Mouse (Mus musculus): ENCODE data around the gene Ppib. TPM values are rescaled to one million over a fixed set of nuclear protein-coding genes. Genes with fewer than 3 reads are reported as not detected.

The Ppib gene
- polyA plus RNA-seq (2015; fragmentation: Nextera tagmentation; extraction: Ambion mirVana): 654 and 670 TPM in 2 replicates

GRCm38 (mm10) chr9:66059583-66060307 is at the start of gene Ppib:
Ppib (plus strand) TSS chr9:66060222.
- Histone ChIP-seq H3K27ac (ENCODE audit: low read length) (peak within 1 kb of the TSS; percentile 68), H3K4me3 (ENCODE audit: low read length) (peak within 1 kb of the TSS; percentile 72), H3K36me3 (ENCODE audit: insufficient read depth, low read length) (peaks cover 23% of the 10 kb centered on the region), H3K9me3 (ENCODE audit: low read length) (no peaks in the 10 kb centered on the region), H3K27me3 (ENCODE audit: insufficient read depth, low read length) (no peaks in the 10 kb centered on the region), H3K4me2 (replicated peaks; ENCODE audit: low read depth, low read length) (peak within 1 kb of the TSS; percentile 68), H3K4me1 (ENCODE audit: insufficient read depth, low read length) (peaks cover 16% of the 10 kb centered on the region), H3K9ac (replicated peaks; ENCODE audit: low read length) (peak within 1 kb of the TSS; percentile 89)
- WGBS: under 1% methylated on average over 51 of the region's 51 CpGs
- ATAC-seq (ENCODE audit: low FRiP score, low TSS enrichment): peak; percentile 99

GRCm38 (mm10) chr9:66020601-66021000 is 39.4 kb upstream of the Ppib start:
- no peak overlapping the region for H3K27ac ChIP-seq (ENCODE audit: low read length)
- H3K4me2 ChIP-seq (replicated peaks; ENCODE audit: low read depth, low read length): no peak overlapping the region
- ATAC-seq (ENCODE audit: low FRiP score, low TSS enrichment): no peak
- H3K9ac ChIP-seq (replicated peaks; ENCODE audit: low read length): no peak overlapping the region
- no peak overlapping the region for H3K4me3 ChIP-seq (ENCODE audit: low read length)
- no peaks in the 10 kb centered on the region for H3K36me3 ChIP-seq (ENCODE audit: insufficient read depth, low read length)
- no peaks in the 10 kb centered on the region for H3K4me1 ChIP-seq (ENCODE audit: insufficient read depth, low read length)
- no peaks in the 10 kb centered on the region for H3K9me3 ChIP-seq (ENCODE audit: low read length)
- H3K27me3 ChIP-seq (ENCODE audit: insufficient read depth, low read length): no peaks in the 10 kb centered on the region

- no peak overlapping the region for H3K9ac ChIP-seq (replicated peaks; ENCODE audit: low read length)
- no peak overlapping the region for H3K27ac ChIP-seq (ENCODE audit: low read length)
- ATAC-seq (ENCODE audit: low FRiP score, low TSS enrichment): no peak
- H3K36me3 ChIP-seq (ENCODE audit: insufficient read depth, low read length): peaks cover 19% of the 10 kb centered on the region
- H3K27me3 ChIP-seq (ENCODE audit: insufficient read depth, low read length): no peaks in the 10 kb centered on the region
- 86% methylated on average over 4 of the region's 4 CpGs for WGBS
- no peak overlapping the region for H3K4me2 ChIP-seq (replicated peaks; ENCODE audit: low read depth, low read length)
- no peak overlapping the region for H3K4me3 ChIP-seq (ENCODE audit: low read length)
- no peaks in the 10 kb centered on the region for H3K4me1 ChIP-seq (ENCODE audit: insufficient read depth, low read length)
- no peaks in the 10 kb centered on the region for H3K9me3 ChIP-seq (ENCODE audit: low read length)
These were observed 21.9 kb upstream of the Ppib start for GRCm38 (mm10) chr9:66038082-66038481.

- H3K9ac ChIP-seq (replicated peaks; ENCODE audit: low read length): no peak overlapping the region
- no peak for ATAC-seq (ENCODE audit: low FRiP score, low TSS enrichment)
- no peaks in the 10 kb centered on the region for H3K9me3 ChIP-seq (ENCODE audit: low read length)
- H3K4me2 ChIP-seq (replicated peaks; ENCODE audit: low read depth, low read length): no peak overlapping the region
- H3K27ac ChIP-seq (ENCODE audit: low read length): no peak overlapping the region
- H3K27me3 ChIP-seq (ENCODE audit: insufficient read depth, low read length): no peaks in the 10 kb centered on the region
- peaks cover 17% of the 10 kb centered on the region for H3K36me3 ChIP-seq (ENCODE audit: insufficient read depth, low read length)
- H3K4me1 ChIP-seq (ENCODE audit: insufficient read depth, low read length): no peaks in the 10 kb centered on the region
- WGBS: 92% methylated on average over 4 of the region's 4 CpGs
- H3K4me3 ChIP-seq (ENCODE audit: low read length): no peak overlapping the region
These were observed 21.4 kb upstream of the Ppib start for GRCm38 (mm10) chr9:66038581-66038980.

GRCm38 (mm10) chr9:66039290-66039689 is 20.7 kb upstream of the Ppib start:
- no peak overlapping the region for H3K4me2 ChIP-seq (replicated peaks; ENCODE audit: low read depth, low read length)
- H3K4me3 ChIP-seq (ENCODE audit: low read length): no peak overlapping the region
- no peak overlapping the region for H3K9ac ChIP-seq (replicated peaks; ENCODE audit: low read length)
- H3K36me3 ChIP-seq (ENCODE audit: insufficient read depth, low read length): peaks cover 17% of the 10 kb centered on the region
- 78% methylated on average over 4 of the region's 4 CpGs for WGBS
- no peak for ATAC-seq (ENCODE audit: low FRiP score, low TSS enrichment)
- H3K4me1 ChIP-seq (ENCODE audit: insufficient read depth, low read length): no peaks in the 10 kb centered on the region
- no peaks in the 10 kb centered on the region for H3K9me3 ChIP-seq (ENCODE audit: low read length)
- H3K27ac ChIP-seq (ENCODE audit: low read length): no peak overlapping the region
- H3K27me3 ChIP-seq (ENCODE audit: insufficient read depth, low read length): no peaks in the 10 kb centered on the region

GRCm38 (mm10) chr9:66040801-66041200 is 19.2 kb upstream of the Ppib start:
- WGBS: 93% methylated on average over 3 of the region's 3 CpGs
- no peaks in the 10 kb centered on the region for H3K27me3 ChIP-seq (ENCODE audit: insufficient read depth, low read length)
- no peak overlapping the region for H3K4me3 ChIP-seq (ENCODE audit: low read length)
- no peak overlapping the region for H3K9ac ChIP-seq (replicated peaks; ENCODE audit: low read length)
- H3K27ac ChIP-seq (ENCODE audit: low read length): no peak overlapping the region
- no peaks in the 10 kb centered on the region for H3K4me1 ChIP-seq (ENCODE audit: insufficient read depth, low read length)
- no peak overlapping the region for H3K4me2 ChIP-seq (replicated peaks; ENCODE audit: low read depth, low read length)
- H3K9me3 ChIP-seq (ENCODE audit: low read length): no peaks in the 10 kb centered on the region
- peaks cover 14% of the 10 kb centered on the region for H3K36me3 ChIP-seq (ENCODE audit: insufficient read depth, low read length)
- ATAC-seq (ENCODE audit: low FRiP score, low TSS enrichment): no peak

GRCm38 (mm10) chr9:66042331-66042730 is 17.7 kb upstream of the Ppib start:
- ATAC-seq (ENCODE audit: low FRiP score, low TSS enrichment): no peak
- 59% methylated on average over 4 of the region's 4 CpGs for WGBS
- Histone ChIP-seq H3K4me3 (ENCODE audit: low read length) (no peak overlapping the region), H3K27me3 (ENCODE audit: insufficient read depth, low read length) (no peaks in the 10 kb centered on the region), H3K36me3 (ENCODE audit: insufficient read depth, low read length) (peaks cover 14% of the 10 kb centered on the region; the same call in 1 of the 2 replicates), H3K4me2 (replicated peaks; ENCODE audit: low read depth, low read length) (no peak overlapping the region), H3K9ac (replicated peaks; ENCODE audit: low read length) (no peak overlapping the region), H3K4me1 (ENCODE audit: insufficient read depth, low read length) (no peaks in the 10 kb centered on the region), H3K9me3 (ENCODE audit: low read length) (no peaks in the 10 kb centered on the region), H3K27ac (ENCODE audit: low read length) (no peak overlapping the region)

- Histone ChIP-seq H3K4me2 (replicated peaks; ENCODE audit: low read depth, low read length) (no peak overlapping the region), H3K4me3 (ENCODE audit: low read length) (no peak overlapping the region), H3K9me3 (ENCODE audit: low read length) (no peaks in the 10 kb centered on the region), H3K4me1 (ENCODE audit: insufficient read depth, low read length) (no peaks in the 10 kb centered on the region), H3K36me3 (ENCODE audit: insufficient read depth, low read length) (peaks cover 12% of the 10 kb centered on the region; the same call in 1 of the 2 replicates), H3K27me3 (ENCODE audit: insufficient read depth, low read length) (no peaks in the 10 kb centered on the region), H3K9ac (replicated peaks; ENCODE audit: low read length) (no peak overlapping the region), H3K27ac (ENCODE audit: low read length) (no peak overlapping the region)
- 94% methylated on average over 3 of the region's 3 CpGs for WGBS
- no peak for ATAC-seq (ENCODE audit: low FRiP score, low TSS enrichment)
These were observed 16.8 kb upstream of the Ppib start for GRCm38 (mm10) chr9:66043241-66043640.

- H3K4me2 ChIP-seq (replicated peaks; ENCODE audit: low read depth, low read length): 0 out of 2 replicates have a peak overlapping the region, but pooled peaks have one; percentile 4
- no peak overlapping the region for H3K4me3 ChIP-seq (ENCODE audit: low read length)
- peaks cover 12% of the 10 kb centered on the region for H3K4me1 ChIP-seq (ENCODE audit: insufficient read depth, low read length)
- H3K27me3 ChIP-seq (ENCODE audit: insufficient read depth, low read length): no peaks in the 10 kb centered on the region
- peak overlapping the region; percentile 34 for H3K27ac ChIP-seq (ENCODE audit: low read length)
- no peaks in the 10 kb centered on the region for H3K36me3 ChIP-seq (ENCODE audit: insufficient read depth, low read length)
- peaks cover 4% of the 10 kb centered on the region for H3K9me3 ChIP-seq (ENCODE audit: low read length)
- H3K9ac ChIP-seq (replicated peaks; ENCODE audit: low read length): no peak overlapping the region
- ATAC-seq (ENCODE audit: low FRiP score, low TSS enrichment): no peak
- WGBS: 60% methylated on average over 6 of the region's 6 CpGs
These were observed 10.0 kb upstream of the Ppib start for GRCm38 (mm10) chr9:66049931-66050601.

- Histone ChIP-seq H3K36me3 (ENCODE audit: insufficient read depth, low read length) (no peaks in the 10 kb centered on the region), H3K4me2 (replicated peaks; ENCODE audit: low read depth, low read length) (no peak overlapping the region), H3K9me3 (ENCODE audit: low read length) (peaks cover 4% of the 10 kb centered on the region), H3K27ac (ENCODE audit: low read length) (no peak overlapping the region), H3K4me3 (ENCODE audit: low read length) (no peak overlapping the region), H3K9ac (replicated peaks; ENCODE audit: low read length) (no peak overlapping the region), H3K4me1 (ENCODE audit: insufficient read depth, low read length) (peaks cover 12% of the 10 kb centered on the region), H3K27me3 (ENCODE audit: insufficient read depth, low read length) (no peaks in the 10 kb centered on the region)
- ATAC-seq (ENCODE audit: low FRiP score, low TSS enrichment): no peak
- WGBS: 63% methylated on average over 4 of the region's 4 CpGs
These were observed 8.5 kb upstream of the Ppib start for GRCm38 (mm10) chr9:66051493-66051892.

Measured in kidney, embryonic 16.5 days (tissue).